Mouse (Mus musculus): ENCODE measurements around the gene Fbxo33.

DNA sequence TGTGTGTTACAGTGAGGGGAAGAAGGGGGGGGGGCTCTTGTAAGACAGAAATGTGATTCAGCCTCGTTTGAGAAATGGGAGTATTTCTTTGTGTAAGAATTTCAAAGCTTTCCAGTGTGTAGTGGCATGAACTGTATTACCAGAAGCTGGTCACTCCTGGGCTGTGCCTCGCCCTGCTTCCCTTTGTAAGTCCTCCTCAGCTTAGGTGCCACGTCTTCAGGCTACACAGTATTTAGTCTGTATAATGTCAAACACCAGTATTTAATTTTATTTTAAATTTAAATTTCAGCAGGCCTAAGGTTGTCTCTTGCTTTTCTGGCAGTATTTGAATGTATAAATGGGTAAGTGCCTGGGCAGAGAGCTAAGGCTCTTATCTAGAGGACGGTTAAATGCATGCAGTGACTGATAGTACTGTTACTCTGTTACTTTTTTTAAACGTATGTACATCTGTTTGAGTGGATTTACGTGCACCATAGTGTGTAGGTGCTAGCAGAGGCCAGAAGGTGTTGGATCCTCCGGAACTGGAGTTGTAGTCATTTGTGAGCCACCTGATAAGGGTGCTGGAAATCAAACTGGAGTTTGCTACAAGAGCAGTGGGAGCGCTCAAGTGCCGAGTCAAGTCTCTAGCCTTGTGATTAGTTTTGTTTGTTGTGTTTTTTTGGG lies 25.1 kb downstream of the Fbxo33 start:
- TF ChIP-seq GATA1 (IDR thresholded peaks at IDR 0.05; ENCODE audit: low read depth, low read length) (peak; percentile 96), HCFC1 (IDR thresholded peaks at IDR 0.05; ENCODE audit: low read depth, low read length) (no peak), POLR2AphosphoS2 (IDR thresholded peaks at IDR 0.05; ENCODE audit: low read length) (peak; percentile 31; the same call in 1 of the 2 replicates), ZC3H11A (IDR thresholded peaks at IDR 0.05; ENCODE audit: low read depth, low read length) (no peak), CTCF (IDR thresholded peaks at IDR 0.05 in 2 of 3, conservative IDR thresholded peaks at IDR 0.05 in 1 of 3; ENCODE audit: control insufficient read depth in 1 of 3, insufficient read depth in 1 of 3, low read depth in 2 of 3, low read length in 3 of 3, poor library complexity in 1 of 3, severe bottlenecking in 1 of 3) (no peak), ZMIZ1 (IDR thresholded peaks at IDR 0.05; ENCODE audit: low read depth, low read length) (no peak; the same call in 1 of the 2 replicates), MYC (IDR thresholded peaks at IDR 0.05; ENCODE audit: low read depth, low read length) (peak; percentile 48; the same call in 1 of the 2 replicates), RAD21 (IDR thresholded peaks at IDR 0.05; ENCODE audit: low read depth, low read length) (no peak), MXI1 (IDR thresholded peaks at IDR 0.05; ENCODE audit: low read depth, low read length) (no peak), POLR2AphosphoS5 (IDR thresholded peaks at IDR 0.05; ENCODE audit: borderline replicate concordance, low read depth, low read length) (no peak)
